ENCODE assay signal across 19 mouse cellular contexts in the genomic region with DNA sequence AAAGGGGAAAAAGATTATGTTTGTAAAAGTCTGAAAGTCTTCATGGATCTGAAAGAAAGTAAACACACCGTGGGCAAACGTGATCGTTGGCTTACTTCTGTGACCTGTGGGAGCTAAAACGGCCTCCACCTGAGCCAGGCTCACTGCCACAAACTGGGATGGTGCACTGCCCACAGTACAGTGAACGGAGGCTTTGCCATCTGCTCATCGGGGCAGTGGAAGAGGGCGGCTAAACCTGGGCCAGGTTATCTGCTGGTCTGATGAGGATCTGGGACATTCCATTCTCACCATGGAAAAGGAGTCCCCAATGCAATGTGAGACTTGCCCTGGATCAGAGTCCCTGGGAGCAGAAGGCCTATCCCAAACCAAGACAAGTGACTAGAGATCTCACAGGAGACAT.
DNase-seq lines count a peak whose midpoint lies in the region; ATAC-seq and TF ChIP-seq lines count a peak whose summit lies in the region.
"Had no signal": no experiment of that assay in that cellular context is flagged by ENCODE, and none has a peak within 500 bp of the region (broad histone marks: within the 10 kb centered on the region; RNA-seq: fewer than 3 reads in every experiment).

No protein-coding gene starts in this region.

- no peaks in the 10 kb centered on the region for H3K9me3 ChIP-seq in heart, embryonic 13.5 days
- H3K9me3 ChIP-seq: embryonic facial prominence, embryonic 10.5 days; hindbrain, embryonic 10.5 days; megakaryocyte, embryonic 14.5 days; stomach, embryonic 15.5 days had no signal

- peaks cover 7% of the 10 kb centered on the region for H3K27me3 ChIP-seq in heart, embryonic 13.5 days (replicated peaks)
- no peaks in the 10 kb centered on the region for H3K27me3 ChIP-seq in thymus, adult 2 months (ENCODE audit: control insufficient read depth, insufficient read depth, low read length)
- H3K27me3 ChIP-seq: megakaryocyte, embryonic 14.5 days; stomach, embryonic 15.5 days had no signal

- H3K9ac ChIP-seq in heart, embryonic 13.5 days: 0 out of 2 replicates have a peak overlapping the region, but pooled peaks have one; percentile 24
- H3K9ac ChIP-seq: liver, postnatal 0 days; stomach, embryonic 15.5 days had no signal

- no peak for ATAC-seq in heart, embryonic 13.5 days (ENCODE audit: extremely low read depth, insufficient number of reproducible peaks, low FRiP score, low TSS enrichment)
- ATAC-seq: forebrain, embryonic 16.5 days; liver, postnatal 0 days had no signal

- WGBS in heart, embryonic 13.5 days: 79% methylated on average over 7 of the region's 7 CpGs
- 93% methylated on average over 7 of the region's 7 CpGs for WGBS in thymus, adult 2 months

- no peak overlapping the region for H3K4me2 ChIP-seq in heart, embryonic 13.5 days
- H3K4me2 ChIP-seq: stomach, embryonic 15.5 days had no signal

- no peak for TF ChIP-seq POLR2A in thymus, adult 2 months (IDR thresholded peaks at IDR 0.05; ENCODE audit: control insufficient read depth, extremely low read depth, insufficient read depth, low read length, poor library complexity)

- DNase-seq in heart, postnatal 36 days: no peak
- no peak for DNase-seq in thymus, adult 2 months
- no peak for DNase-seq in thymus, adult 18-20 months
- peak; percentile 92 for DNase-seq in cerebellum, adult 9-11 months
- no peak for DNase-seq in ovary, adult 18-20 months (ENCODE audit: low spot score)
- no peak for DNase-seq in urinary bladder, postnatal 36 days (ENCODE audit: low spot score in 2 of 2)
- DNase-seq: adrenal gland, postnatal 36 days; gastrocnemius, postnatal 10 days; kidney, adult 18-20 months; kidney, postnatal 25 days; liver, postnatal 0 days; lung, postnatal 14 days; spleen, adult 18-20 months had no signal

- peak overlapping the region; percentile 85 for H3K27ac ChIP-seq in heart, embryonic 13.5 days (replicated peaks)
- H3K27ac ChIP-seq in thymus, adult 2 months (ENCODE audit: control insufficient read depth, insufficient read depth, low read length): peak overlapping the region; percentile 11; the same call in 1 of the 2 replicates
- H3K27ac ChIP-seq: embryonic facial prominence, embryonic 10.5 days; hindbrain, embryonic 10.5 days; stomach, embryonic 15.5 days had no signal

- no peak overlapping the region for H3K4me3 ChIP-seq in heart, embryonic 13.5 days
- H3K4me3 ChIP-seq in thymus, adult 2 months (ENCODE audit: control insufficient read depth, insufficient read depth, low read length): no peak overlapping the region
- H3K4me3 ChIP-seq: embryonic facial prominence, embryonic 10.5 days; hindbrain, embryonic 10.5 days; megakaryocyte, embryonic 14.5 days; stomach, embryonic 15.5 days had no signal

- H3K36me3 ChIP-seq in heart, embryonic 13.5 days: peaks cover 25% of the 10 kb centered on the region
- H3K36me3 ChIP-seq in thymus, adult 2 months (ENCODE audit: control insufficient read depth, insufficient read depth, low read length): no peaks in the 10 kb centered on the region
- H3K36me3 ChIP-seq: stomach, embryonic 15.5 days had no signal

- no peak for TF ChIP-seq CTCF in thymus, adult 2 months (IDR thresholded peaks at IDR 0.05; ENCODE audit: borderline replicate concordance, control insufficient read depth, extremely low read depth, insufficient read depth, low read length, poor library complexity)

- peaks cover 48% of the 10 kb centered on the region for H3K4me1 ChIP-seq in heart, embryonic 13.5 days
- H3K4me1 ChIP-seq in thymus, adult 2 months (replicated peaks; ENCODE audit: control insufficient read depth, insufficient read depth, low read length): peaks cover 12% of the 10 kb centered on the region
- H3K4me1 ChIP-seq: embryonic facial prominence, embryonic 10.5 days; hindbrain, embryonic 10.5 days; stomach, embryonic 15.5 days had no signal

- intact Hi-C loops in heart, postnatal 36 days (cut with DNase I): no loop called here
